Mouse (Mus musculus) mouse trophoblast stem cell (cell line): Measurements from ENCODE around the gene Mroh8.

ENCODE experiments used
- in situ Hi-C, 2 experiments: fragments of 300-500 bp; cut with MseI, MboI; formaldehyde crosslinking; loops; 2 replicates in 1 of 2; 3 replicates in 1 of 2; pipeline ENCODE4 v1.15.1; 2025

Gene Mroh8

GRCm38 (mm10) chr2:157279416-157279800 is at the start of gene Mroh8:
Mroh8 (minus strand) TSS chr2:157279549.
- in situ Hi-C loops: no loop called here

- in situ Hi-C loops: no loop called here
Measured at GRCm38 (mm10) chr2:157328570-157328969, 49.2 kb upstream of the Mroh8 start.

- in situ Hi-C loops: no loop called here
Measured at GRCm38 (mm10) chr2:157328106-157328505, 48.8 kb upstream of the Mroh8 start.

GRCm38 (mm10) chr2:157325238-157325637 is 45.9 kb upstream of the Mroh8 start:
- in situ Hi-C loops: no loop called here

- in situ Hi-C loops: no loop called here
Measured at GRCm38 (mm10) chr2:157322029-157322766, 42.8 kb upstream of the Mroh8 start.

GRCm38 (mm10) chr2:157320886-157321285 is 41.5 kb upstream of the Mroh8 start:
- in situ Hi-C loops: no loop called here

GRCm38 (mm10) chr2:157320135-157320534 is 40.8 kb upstream of the Mroh8 start:
- in situ Hi-C loops: no loop called here

- in situ Hi-C loops: no loop called here
Measured at GRCm38 (mm10) chr2:157317220-157317619, 37.9 kb upstream of the Mroh8 start.

GRCm38 (mm10) chr2:157316358-157316933 is 37.1 kb upstream of the Mroh8 start:
- in situ Hi-C loops: no loop called here

- in situ Hi-C loops: no loop called here
Measured at GRCm38 (mm10) chr2:157315486-157315885, 36.1 kb upstream of the Mroh8 start.

GRCm38 (mm10) chr2:157314310-157314709 is 35.0 kb upstream of the Mroh8 start:
- in situ Hi-C loops: no loop called here

GRCm38 (mm10) chr2:157313718-157314117 is 34.4 kb upstream of the Mroh8 start:
- in situ Hi-C loops: no loop called here

GRCm38 (mm10) chr2:157310963-157311637 is 31.8 kb upstream of the Mroh8 start:
- in situ Hi-C loops: no loop called here

GRCm38 (mm10) chr2:157309611-157310010 is 30.3 kb upstream of the Mroh8 start:
- in situ Hi-C loops: no loop called here

- in situ Hi-C loops: no loop called here
Measured at GRCm38 (mm10) chr2:157308273-157308917, 29.0 kb upstream of the Mroh8 start.

- in situ Hi-C loops: no loop called here
Measured at GRCm38 (mm10) chr2:157307715-157308265, 28.4 kb upstream of the Mroh8 start.

GRCm38 (mm10) chr2:157306091-157307032 is 27.0 kb upstream of the Mroh8 start:
- in situ Hi-C loops: no loop called here

GRCm38 (mm10) chr2:157303096-157303495 is 23.7 kb upstream of the Mroh8 start:
- in situ Hi-C loops: no loop called here

- in situ Hi-C loops: no loop called here
Measured at GRCm38 (mm10) chr2:157300051-157300450, 20.7 kb upstream of the Mroh8 start.

GRCm38 (mm10) chr2:157296105-157296689 is 16.8 kb upstream of the Mroh8 start:
- in situ Hi-C loops: no loop called here

GRCm38 (mm10) chr2:157292093-157292492 is 12.7 kb upstream of the Mroh8 start:
- in situ Hi-C loops: no loop called here
